Mouse (Mus musculus): ENCODE data around the gene Prkag3. TPM values are rescaled to one million over a fixed set of nuclear protein-coding genes. Genes with fewer than 3 reads are reported as not detected.

The Prkag3 gene
- polyA plus RNA-seq, 1 experiment from 2014 or later: 1.8 TPM

DNA sequence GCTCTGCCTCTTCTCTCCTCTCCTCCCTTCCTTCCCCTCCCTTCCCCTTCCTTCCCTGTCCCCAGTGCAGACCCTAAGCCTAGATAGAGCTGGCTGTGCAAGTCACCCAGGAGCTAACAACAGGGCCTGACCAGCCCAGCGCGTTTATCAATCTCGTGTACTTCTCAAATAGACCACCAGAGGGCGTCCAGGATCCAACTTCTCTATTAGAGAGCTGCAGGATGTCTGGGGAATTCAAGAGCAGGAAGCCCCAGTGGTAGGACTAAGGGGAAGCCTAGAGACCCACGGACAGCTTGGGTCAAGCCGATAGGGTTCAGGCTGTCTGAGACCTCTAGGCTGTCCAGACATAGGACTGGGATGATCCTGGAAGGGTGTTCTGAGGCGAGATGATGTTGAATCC, 38.8 kb upstream of the Prkag3 start:
- 5% methylated on average over 7 of the region's 7 CpGs for WGBS
- peaks cover 81% of the 10 kb centered on the region for H3K27me3 ChIP-seq (ENCODE audit: control insufficient read depth, insufficient read depth, low read length)

DNA sequence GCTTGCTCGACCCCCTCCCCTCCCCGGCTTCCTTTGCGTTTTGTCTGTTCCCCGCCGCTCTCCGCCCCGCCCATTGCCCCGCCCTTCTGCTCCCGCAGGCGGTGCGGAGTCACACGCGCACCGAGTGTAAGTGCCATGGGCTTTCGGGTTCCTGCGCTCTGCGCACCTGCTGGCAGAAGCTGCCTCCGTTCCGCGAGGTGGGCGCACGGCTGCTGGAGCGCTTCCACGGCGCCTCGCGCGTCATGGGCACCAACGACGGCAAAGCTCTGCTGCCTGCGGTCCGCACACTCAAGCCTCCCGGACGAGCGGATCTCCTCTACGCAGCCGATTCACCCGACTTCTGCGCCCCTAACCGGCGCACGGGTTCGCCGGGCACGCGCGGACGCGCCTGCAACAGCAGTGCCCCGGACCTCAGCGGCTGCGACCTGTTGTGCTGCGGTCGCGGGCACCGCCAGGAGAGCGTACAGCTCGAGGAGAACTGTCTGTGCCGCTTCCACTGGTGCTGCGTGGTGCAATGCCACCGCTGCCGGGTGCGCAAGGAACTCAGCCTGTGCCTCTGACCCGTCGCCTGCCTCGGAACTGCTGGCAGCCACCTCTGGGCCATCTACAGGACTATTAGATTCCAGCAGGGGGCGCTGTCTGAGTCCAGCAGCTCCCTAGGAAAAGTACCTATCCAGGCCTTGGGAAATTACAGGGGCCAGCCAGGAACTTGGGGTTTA, 35.2 kb upstream of the Prkag3 start:
- H3K9me3 ChIP-seq (replicated peaks; ENCODE audit: control insufficient read depth, low read length): no peaks in the 10 kb centered on the region; the same call in 1 of the 2 replicates
- no peak for ATAC-seq (ENCODE audit: insufficient read depth, low FRiP score)
- peak overlapping the region; percentile 72 for H3K4me2 ChIP-seq (ENCODE audit: low read depth, low read length)
- no peaks in the 10 kb centered on the region for H3K36me3 ChIP-seq (ENCODE audit: control insufficient read depth, insufficient read depth, low read length)
- no peak overlapping the region for H3K27ac ChIP-seq (ENCODE audit: low read length)
- peaks cover 16% of the 10 kb centered on the region for H3K4me1 ChIP-seq (ENCODE audit: control insufficient read depth, insufficient read depth, low read length)
- 1% methylated on average over 67 of the region's 67 CpGs for WGBS
- peak overlapping the region; percentile 44 for H3K4me3 ChIP-seq (replicated peaks; ENCODE audit: low read length)
- H3K27me3 ChIP-seq (ENCODE audit: control insufficient read depth, insufficient read depth, low read length): peaks cover 67% of the 10 kb centered on the region
- peak overlapping the region; percentile 37 for H3K9ac ChIP-seq (ENCODE audit: low read length)

More for the DNA sequence above, 38.8 kb upstream of the Prkag3 start:
- H3K9me3 ChIP-seq (replicated peaks; ENCODE audit: control insufficient read depth, low read length): no peaks in the 10 kb centered on the region; the same call in 1 of the 2 replicates
- no peak overlapping the region for H3K9ac ChIP-seq (ENCODE audit: low read length)
- H3K4me2 ChIP-seq (ENCODE audit: low read depth, low read length): no peak overlapping the region
- no peak overlapping the region for H3K4me3 ChIP-seq (replicated peaks; ENCODE audit: low read length)
- no peak for ATAC-seq (ENCODE audit: insufficient read depth, low FRiP score)
- H3K4me1 ChIP-seq (ENCODE audit: control insufficient read depth, insufficient read depth, low read length): peaks cover 16% of the 10 kb centered on the region
- H3K27ac ChIP-seq (ENCODE audit: low read length): no peak overlapping the region
- H3K36me3 ChIP-seq (ENCODE audit: control insufficient read depth, insufficient read depth, low read length): no peaks in the 10 kb centered on the region

DNA sequence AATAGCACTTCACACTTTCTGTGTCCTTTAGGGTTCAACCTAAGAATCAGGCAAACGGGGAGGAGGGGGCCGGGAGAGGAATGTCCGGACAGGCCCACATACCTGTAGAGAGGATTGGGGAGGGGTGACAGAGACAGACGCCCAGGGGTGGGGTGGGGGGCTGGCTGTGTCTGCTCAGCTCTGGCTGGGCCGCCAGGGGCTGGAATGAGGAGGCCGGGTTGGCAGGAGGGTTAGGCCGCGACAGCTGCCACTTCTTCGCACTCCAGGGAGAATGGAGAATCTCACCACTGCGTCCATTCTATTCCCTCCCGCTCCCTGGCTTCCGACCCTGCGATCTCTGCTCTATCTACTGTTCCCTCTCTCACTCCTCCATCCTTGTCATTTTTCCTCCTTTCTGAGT, 34.5 kb upstream of the Prkag3 start:
- Histone ChIP-seq H3K9me3 (replicated peaks; ENCODE audit: control insufficient read depth, low read length) (no peaks in the 10 kb centered on the region; the same call in 1 of the 2 replicates), H3K4me1 (ENCODE audit: control insufficient read depth, insufficient read depth, low read length) (peaks cover 16% of the 10 kb centered on the region), H3K4me3 (replicated peaks; ENCODE audit: low read length) (peak overlapping the region; percentile 44), H3K27ac (ENCODE audit: low read length) (no peak overlapping the region), H3K27me3 (ENCODE audit: control insufficient read depth, insufficient read depth, low read length) (peaks cover 60% of the 10 kb centered on the region), H3K4me2 (ENCODE audit: low read depth, low read length) (peak overlapping the region; percentile 72), H3K36me3 (ENCODE audit: control insufficient read depth, insufficient read depth, low read length) (no peaks in the 10 kb centered on the region), H3K9ac (ENCODE audit: low read length) (no peak overlapping the region)
- WGBS: 5% methylated on average over 13 of the region's 13 CpGs
- ATAC-seq (ENCODE audit: insufficient read depth, low FRiP score): no peak

DNA sequence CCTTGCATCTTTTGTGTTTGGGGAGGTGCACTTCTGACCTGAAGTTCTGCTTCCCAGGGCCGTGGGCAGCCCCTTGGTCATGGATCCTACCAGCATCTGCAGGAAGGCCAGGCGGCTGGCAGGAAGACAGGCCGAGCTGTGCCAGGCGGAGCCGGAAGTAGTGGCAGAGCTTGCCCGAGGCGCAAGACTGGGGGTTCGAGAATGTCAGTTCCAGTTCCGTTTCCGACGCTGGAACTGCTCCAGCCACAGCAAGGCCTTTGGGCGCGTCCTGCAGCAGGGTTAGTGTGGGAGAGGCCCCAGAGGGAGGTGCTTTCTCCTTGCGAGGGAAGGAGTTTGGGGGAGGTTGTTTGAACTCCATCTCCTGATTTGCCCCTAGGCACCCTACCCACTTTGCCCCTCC, 33.0 kb upstream of the Prkag3 start:
- Histone ChIP-seq H3K4me2 (ENCODE audit: low read depth, low read length) (no peak overlapping the region), H3K4me1 (ENCODE audit: control insufficient read depth, insufficient read depth, low read length) (peaks cover 16% of the 10 kb centered on the region), H3K36me3 (ENCODE audit: control insufficient read depth, insufficient read depth, low read length) (no peaks in the 10 kb centered on the region), H3K27ac (ENCODE audit: low read length) (no peak overlapping the region), H3K27me3 (ENCODE audit: control insufficient read depth, insufficient read depth, low read length) (peaks cover 55% of the 10 kb centered on the region), H3K4me3 (replicated peaks; ENCODE audit: low read length) (no peak overlapping the region), H3K9me3 (replicated peaks; ENCODE audit: control insufficient read depth, low read length) (no peaks in the 10 kb centered on the region; the same call in 1 of the 2 replicates), H3K9ac (ENCODE audit: low read length) (no peak overlapping the region)
- ATAC-seq (ENCODE audit: insufficient read depth, low FRiP score): no peak
- WGBS: 22% methylated on average over 14 of the region's 14 CpGs

DNA sequence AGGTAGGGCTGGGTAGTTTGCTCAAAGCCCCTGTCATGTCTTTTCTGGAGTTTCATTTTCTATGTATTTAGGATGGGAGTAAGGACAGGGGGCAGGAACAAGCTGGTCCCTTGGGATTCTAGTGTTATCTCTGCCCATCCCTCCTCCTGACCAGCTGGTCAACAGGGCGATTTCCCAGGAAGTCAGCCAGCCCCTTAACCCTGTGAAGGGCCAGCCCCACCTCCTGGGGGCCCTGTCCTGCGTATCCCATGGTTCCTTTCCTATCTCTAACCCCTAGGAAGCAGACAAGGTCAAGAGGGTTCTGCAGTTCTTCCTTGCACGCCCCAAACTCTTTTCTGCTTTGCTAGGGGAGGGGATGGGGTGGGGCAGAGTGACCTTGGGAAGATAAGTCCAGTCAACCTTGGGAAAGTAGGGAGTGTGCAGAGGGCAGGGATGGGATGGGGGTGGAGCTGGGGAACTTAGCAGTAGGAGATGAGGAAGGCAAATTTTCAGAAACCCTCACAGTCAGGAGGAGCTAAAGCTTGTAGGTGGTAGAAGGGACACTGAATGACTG, 30.0 kb upstream of the Prkag3 start:
- 24% methylated on average over 3 of the region's 3 CpGs for WGBS
- H3K27me3 ChIP-seq (ENCODE audit: control insufficient read depth, insufficient read depth, low read length): peaks cover 43% of the 10 kb centered on the region

DNA sequence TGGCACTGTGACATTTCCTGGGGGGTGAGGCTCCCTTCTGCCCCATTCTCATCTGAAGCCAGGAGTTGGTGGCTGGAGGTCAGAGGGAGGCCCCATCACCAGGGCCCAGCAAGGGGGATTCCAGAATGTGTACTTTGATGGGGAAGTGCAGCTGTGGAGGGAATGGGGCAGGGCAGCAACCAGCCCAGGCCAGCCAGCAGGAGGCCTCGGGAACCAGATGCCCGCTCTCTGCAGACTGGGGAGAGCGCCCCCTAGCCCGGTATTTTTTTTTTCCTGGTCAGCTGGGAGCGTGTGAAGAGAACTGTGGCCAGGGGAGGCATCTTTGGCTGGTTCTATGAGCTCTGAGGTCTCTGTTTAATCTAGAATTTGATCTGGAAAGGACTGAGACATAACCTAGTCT, 26.8 kb upstream of the Prkag3 start:
- Histone ChIP-seq H3K27me3 (ENCODE audit: control insufficient read depth, insufficient read depth, low read length) (peaks cover 32% of the 10 kb centered on the region), H3K9me3 (replicated peaks; ENCODE audit: control insufficient read depth, low read length) (no peaks in the 10 kb centered on the region), H3K36me3 (ENCODE audit: control insufficient read depth, insufficient read depth, low read length) (no peaks in the 10 kb centered on the region), H3K4me1 (ENCODE audit: control insufficient read depth, insufficient read depth, low read length) (peaks cover 21% of the 10 kb centered on the region), H3K9ac (ENCODE audit: low read length) (no peak overlapping the region), H3K27ac (ENCODE audit: low read length) (no peak overlapping the region), H3K4me3 (replicated peaks; ENCODE audit: low read length) (no peak overlapping the region), H3K4me2 (ENCODE audit: low read depth, low read length) (no peak overlapping the region)
- WGBS: 15% methylated on average over 5 of the region's 5 CpGs
- ATAC-seq (ENCODE audit: insufficient read depth, low FRiP score): no peak

More for the DNA sequence above, 30.0 kb upstream of the Prkag3 start:
- ATAC-seq (ENCODE audit: insufficient read depth, low FRiP score): no peak
- Histone ChIP-seq H3K27ac (ENCODE audit: low read length) (no peak overlapping the region), H3K9ac (ENCODE audit: low read length) (no peak overlapping the region), H3K9me3 (replicated peaks; ENCODE audit: control insufficient read depth, low read length) (no peaks in the 10 kb centered on the region), H3K4me3 (replicated peaks; ENCODE audit: low read length) (no peak overlapping the region), H3K36me3 (ENCODE audit: control insufficient read depth, insufficient read depth, low read length) (no peaks in the 10 kb centered on the region), H3K4me2 (ENCODE audit: low read depth, low read length) (no peak overlapping the region), H3K4me1 (ENCODE audit: control insufficient read depth, insufficient read depth, low read length) (peaks cover 14% of the 10 kb centered on the region; the same call in 1 of the 2 replicates)

DNA sequence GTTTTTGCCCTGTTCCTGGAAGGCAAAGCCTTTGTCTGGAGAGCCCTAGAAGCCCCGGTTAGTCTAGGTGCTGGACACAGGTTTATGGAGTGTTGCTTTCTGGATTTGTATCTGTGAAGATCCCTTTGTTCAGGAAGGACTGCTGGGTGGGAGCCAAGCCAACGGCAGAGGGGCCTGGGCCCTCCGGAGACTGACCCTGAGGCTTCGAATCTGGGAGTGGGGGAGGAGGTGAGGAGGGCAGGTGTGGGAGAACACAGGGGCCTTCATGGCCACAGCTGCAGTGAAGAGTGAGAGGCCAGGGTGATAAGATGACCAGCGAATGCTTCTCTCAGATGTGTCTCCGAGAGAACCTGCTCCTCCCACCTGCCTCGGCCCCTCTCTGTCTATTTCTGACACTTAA, 25.0 kb upstream of the Prkag3 start:
- H3K4me2 ChIP-seq (ENCODE audit: low read depth, low read length): no peak overlapping the region
- no peak overlapping the region for H3K27ac ChIP-seq (ENCODE audit: low read length)
- ATAC-seq (ENCODE audit: insufficient read depth, low FRiP score): no peak
- peaks cover 23% of the 10 kb centered on the region for H3K4me1 ChIP-seq (ENCODE audit: control insufficient read depth, insufficient read depth, low read length)
- H3K4me3 ChIP-seq (replicated peaks; ENCODE audit: low read length): no peak overlapping the region
- H3K9ac ChIP-seq (ENCODE audit: low read length): no peak overlapping the region
- H3K36me3 ChIP-seq (ENCODE audit: control insufficient read depth, insufficient read depth, low read length): no peaks in the 10 kb centered on the region
- peaks cover 48% of the 10 kb centered on the region for H3K27me3 ChIP-seq (ENCODE audit: control insufficient read depth, insufficient read depth, low read length)
- WGBS: 28% methylated on average over 7 of the region's 7 CpGs
- no peaks in the 10 kb centered on the region for H3K9me3 ChIP-seq (replicated peaks; ENCODE audit: control insufficient read depth, low read length)

DNA sequence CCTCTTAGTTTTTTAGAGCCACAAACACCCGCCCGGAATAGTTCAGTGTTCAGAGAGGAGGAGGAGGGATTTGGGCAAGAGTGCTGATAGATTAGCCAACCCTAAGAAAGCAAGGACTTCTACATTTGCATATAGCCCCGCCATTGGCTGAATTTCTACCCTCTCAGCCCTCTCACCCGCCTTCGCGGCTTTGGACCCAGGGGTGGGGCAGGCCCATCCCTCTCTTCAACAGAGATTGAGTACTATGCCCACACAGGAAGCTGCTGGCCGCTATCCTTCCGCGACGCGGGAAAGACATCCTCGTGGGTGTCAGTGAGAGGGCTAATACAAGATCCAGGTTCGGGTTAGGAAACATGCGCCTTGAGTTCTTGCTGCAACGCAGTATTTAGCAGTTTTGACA, 24.1 kb upstream of the Prkag3 start:
- H3K27ac ChIP-seq (ENCODE audit: low read length): no peak overlapping the region
- no peak overlapping the region for H3K9ac ChIP-seq (ENCODE audit: low read length)
- no peaks in the 10 kb centered on the region for H3K36me3 ChIP-seq (ENCODE audit: control insufficient read depth, insufficient read depth, low read length)
- peaks cover 51% of the 10 kb centered on the region for H3K27me3 ChIP-seq (ENCODE audit: control insufficient read depth, insufficient read depth, low read length)
- no peaks in the 10 kb centered on the region for H3K9me3 ChIP-seq (replicated peaks; ENCODE audit: control insufficient read depth, low read length)
- peak overlapping the region; percentile 52 for H3K4me3 ChIP-seq (replicated peaks; ENCODE audit: low read length)
- ATAC-seq (ENCODE audit: insufficient read depth, low FRiP score): peak; percentile 90
- under 1% methylated on average over 15 of the region's 15 CpGs for WGBS
- peak overlapping the region; percentile 91 for H3K4me2 ChIP-seq (ENCODE audit: low read depth, low read length)
- peaks cover 23% of the 10 kb centered on the region for H3K4me1 ChIP-seq (ENCODE audit: control insufficient read depth, insufficient read depth, low read length)

DNA sequence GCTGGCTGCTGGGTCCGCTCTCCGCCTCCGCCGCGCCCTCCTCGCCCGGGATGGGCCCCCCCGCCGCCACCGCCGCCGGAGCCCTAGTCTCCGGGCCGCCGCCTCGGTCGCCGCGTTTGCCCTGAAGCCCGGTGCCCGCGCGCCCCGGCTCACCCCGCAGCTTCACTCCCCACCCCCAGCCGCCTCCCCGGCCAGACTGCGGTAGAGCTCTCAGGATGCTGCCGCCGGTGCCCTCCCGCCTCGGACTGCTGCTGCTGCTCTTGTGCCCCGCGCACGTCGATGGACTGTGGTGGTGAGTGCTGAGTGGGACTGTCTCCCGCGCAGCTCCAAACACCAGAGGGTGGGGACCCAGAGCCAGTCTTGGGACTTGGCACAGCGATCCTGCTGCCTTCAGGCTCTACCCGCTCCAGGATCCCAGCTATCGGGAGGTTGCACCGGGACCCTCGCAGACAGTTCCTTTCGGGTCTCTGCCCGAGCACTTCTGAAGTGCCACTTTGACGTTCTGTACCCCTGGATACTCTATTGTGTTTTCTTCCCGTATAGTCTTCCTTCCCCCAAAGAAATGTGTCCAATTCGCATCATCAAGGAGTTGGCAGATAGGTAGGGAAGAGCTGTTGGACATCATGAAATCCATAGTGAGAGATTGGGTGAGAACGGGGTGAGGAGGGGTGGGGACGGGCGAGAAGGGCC, 23.1 kb upstream of the Prkag3 start:
- Histone ChIP-seq H3K4me3 (replicated peaks; ENCODE audit: low read length) (peak overlapping the region; percentile 52), H3K36me3 (ENCODE audit: control insufficient read depth, insufficient read depth, low read length) (no peaks in the 10 kb centered on the region), H3K9ac (ENCODE audit: low read length) (peak overlapping the region; percentile 68), H3K4me2 (ENCODE audit: low read depth, low read length) (peak overlapping the region; percentile 91), H3K4me1 (ENCODE audit: control insufficient read depth, insufficient read depth, low read length) (peaks cover 23% of the 10 kb centered on the region), H3K27ac (ENCODE audit: low read length) (no peak overlapping the region), H3K9me3 (replicated peaks; ENCODE audit: control insufficient read depth, low read length) (no peaks in the 10 kb centered on the region), H3K27me3 (ENCODE audit: control insufficient read depth, insufficient read depth, low read length) (peaks cover 51% of the 10 kb centered on the region)
- ATAC-seq (ENCODE audit: insufficient read depth, low FRiP score): no peak
- 2% methylated on average over 44 of the region's 51 CpGs for WGBS
